Mouse (Mus musculus) embryo, embryonic 10 days (tissue): ENCODE data around the gene Mpp5.
A peak's percentile ranks its signal among the peaks of the same experiment; 100 is the strongest.

Experiments used
- DNase-seq: peaks from one replicate; pipeline ENCODE4 v3.0.0-alpha.2; 2015; ENCODE audit warnings: low spot score

The Mpp5 gene

DNA sequence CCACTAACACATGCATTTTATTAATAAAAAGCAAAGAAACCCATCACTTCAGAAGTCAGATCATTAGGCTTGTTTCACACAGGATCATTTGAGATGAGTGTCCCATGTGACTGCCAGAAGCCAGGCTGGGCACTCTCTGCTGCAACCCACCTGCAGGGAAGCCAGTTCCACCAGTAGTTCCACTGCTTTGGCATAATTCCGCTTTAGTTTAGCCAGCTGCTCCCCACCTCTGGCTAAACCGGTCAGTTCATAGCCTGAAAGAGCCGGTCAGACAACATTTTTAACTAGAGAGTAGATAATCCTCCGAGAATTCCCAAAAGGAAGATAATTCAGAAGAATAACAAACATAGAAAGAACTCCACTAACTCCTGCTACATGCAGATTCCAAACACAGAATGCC lies 99.5 kb downstream of the Mpp5 start:
- DNase-seq, result no peak

DNA sequence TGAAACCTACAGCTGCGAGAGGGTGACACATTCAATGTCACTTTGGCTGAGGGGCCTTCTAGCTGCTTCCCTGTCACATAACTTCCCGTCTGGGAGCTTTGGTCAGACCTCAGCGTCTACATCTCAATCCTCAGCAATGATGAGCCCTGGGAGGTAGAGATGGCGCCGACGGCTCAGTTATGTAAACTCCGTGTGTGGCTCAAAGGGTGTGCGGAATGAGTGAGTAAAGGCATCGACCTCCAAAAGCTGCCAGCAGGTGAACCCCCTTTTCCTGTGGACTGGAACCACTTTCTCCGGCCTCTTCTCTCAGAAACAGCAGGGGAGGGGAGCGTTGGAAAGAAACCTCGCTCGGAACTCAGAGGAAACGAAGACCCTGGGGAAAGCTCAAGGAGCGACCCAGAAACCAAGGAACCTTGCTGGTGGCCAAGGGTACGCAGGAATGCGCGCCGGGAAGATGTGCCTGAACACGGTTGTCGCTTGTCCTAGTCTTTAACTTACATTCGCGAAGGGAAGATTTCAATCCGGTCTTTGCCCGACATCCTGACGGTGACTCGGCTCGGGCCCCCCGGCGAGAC lies 112.3 kb downstream of the Mpp5 start:
- peak; percentile 37 for DNase-seq

DNA sequence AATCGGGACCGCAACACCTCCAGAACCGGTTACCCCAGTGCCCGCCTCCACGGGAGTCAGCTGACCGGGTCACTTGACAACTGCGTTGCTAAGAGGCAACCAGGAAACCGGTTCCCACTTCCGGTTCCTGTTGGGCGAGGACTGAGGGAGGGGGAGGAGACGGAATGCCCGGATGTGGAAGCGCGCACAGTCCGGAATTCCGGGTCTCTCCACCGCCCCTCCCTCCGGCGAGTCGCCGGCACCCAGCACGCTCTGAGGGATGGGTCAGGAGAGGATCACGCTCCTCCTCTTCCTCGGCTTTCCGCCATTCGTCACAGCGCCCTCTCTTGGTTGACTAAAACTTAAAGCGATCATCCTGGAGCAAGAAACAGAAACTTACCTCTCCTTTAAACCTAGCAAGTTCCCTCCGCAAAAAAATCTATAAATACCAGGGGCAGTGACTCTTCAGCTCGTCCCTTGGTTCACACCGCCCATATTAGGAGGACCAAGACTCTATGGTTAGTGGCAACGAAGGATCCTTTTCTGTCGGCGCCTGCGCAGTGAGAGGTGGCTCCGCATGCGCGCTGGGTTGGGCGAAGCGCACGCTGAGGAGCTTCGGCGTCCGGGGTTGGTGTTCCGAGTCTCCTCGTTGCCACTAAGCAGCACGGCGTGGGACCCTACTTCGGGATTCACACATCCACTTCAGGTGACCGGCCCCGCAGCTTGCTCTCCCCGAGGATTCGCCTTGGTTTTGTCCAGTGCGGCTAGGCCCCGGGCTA lies 113.0 kb downstream of the Mpp5 start, which contains the start of the genes Atp6v1d and Eif2s1:
Gene Atp6v1d, minus strand, starts transcription at position 143 of the 758 bp plus-strand sequence.
Gene Eif2s1, plus strand, starts transcription at position 324 of the 758 bp plus-strand sequence.
- DNase-seq, result peak; percentile 98

DNA sequence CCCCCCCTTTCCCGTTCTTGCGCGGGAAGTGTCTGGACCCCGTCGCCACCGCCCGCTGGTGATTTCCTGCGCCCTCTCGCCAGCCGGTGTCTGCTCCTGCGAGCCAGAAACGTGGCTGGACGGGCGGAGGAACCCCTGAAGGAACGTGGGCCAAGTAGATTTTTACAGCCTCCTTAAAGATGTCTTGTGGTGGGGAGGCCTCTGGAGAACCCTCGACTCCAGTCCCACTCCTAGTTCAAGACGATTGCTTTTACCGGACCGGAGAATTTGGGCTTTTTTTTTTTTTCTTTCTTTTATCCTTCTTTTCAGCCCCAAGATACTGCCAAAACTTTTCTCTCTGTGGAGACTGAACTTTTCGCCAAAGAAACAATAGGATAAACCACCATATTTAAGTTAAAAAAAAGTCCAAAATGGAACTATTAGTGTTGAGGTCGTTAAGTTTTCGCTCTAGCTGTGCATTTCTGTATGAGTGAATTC lies 113.6 kb downstream of the Mpp5 start:
- DNase-seq, result no peak

DNA sequence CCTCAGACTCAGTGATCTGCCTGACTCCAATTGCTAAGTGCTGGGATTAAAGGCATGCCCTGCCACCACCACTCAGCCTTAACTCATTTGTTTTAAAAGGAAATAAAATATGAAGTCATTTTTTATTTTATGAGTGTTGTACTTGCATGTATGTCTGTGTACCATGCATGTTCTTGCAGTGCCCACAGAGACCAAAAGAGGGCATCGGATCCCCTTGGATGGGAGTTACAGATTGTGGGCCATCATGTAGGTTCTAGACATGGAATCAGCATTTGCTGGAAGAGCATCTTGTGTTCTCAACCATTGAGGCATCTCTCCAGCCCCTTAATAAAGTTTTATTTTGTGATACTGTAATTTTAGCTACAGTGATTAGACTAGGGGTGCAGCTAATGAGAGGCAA lies 116.7 kb downstream of the Mpp5 start:
- peak; percentile 36 for DNase-seq

DNA sequence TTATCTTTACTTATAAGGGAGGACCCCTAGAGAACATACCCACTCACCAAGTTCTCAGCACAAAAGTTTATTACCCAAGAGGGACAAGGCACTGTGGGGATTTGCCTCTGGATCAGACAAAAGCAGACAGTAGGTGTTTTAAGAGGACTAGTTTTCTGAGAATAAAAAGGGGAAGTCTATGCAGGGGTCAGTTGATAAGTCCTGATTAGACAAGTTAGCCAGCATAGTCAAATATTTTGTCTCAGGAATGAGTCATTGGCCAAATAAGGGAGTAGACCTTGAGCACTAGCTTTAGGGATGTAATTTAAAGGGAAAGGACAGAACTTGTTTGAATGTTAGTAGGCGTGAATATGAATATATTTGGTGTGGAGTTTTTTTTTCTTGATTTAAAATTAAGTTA lies 119.4 kb downstream of the Mpp5 start:
- DNase-seq, result no peak

DNA sequence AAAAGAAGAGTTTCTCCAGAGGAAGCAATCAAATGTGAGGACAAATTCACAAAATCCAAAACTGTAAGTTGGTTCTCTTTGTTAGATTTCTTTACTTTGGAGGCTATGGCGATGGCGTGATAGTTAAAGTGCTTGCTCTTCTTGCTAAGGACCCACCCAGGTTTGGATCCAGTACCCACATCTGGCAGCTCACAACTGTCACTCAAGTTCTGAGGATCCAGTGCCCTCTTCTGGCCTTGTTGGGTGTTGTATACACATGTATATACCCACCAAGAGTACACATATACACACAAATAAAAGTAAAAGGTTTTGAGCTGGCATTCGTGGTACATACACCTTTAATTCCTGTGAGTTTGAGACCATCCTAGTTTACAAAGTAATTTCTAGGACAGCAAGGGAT lies 125.9 kb downstream of the Mpp5 start:
- no peak for DNase-seq

DNA sequence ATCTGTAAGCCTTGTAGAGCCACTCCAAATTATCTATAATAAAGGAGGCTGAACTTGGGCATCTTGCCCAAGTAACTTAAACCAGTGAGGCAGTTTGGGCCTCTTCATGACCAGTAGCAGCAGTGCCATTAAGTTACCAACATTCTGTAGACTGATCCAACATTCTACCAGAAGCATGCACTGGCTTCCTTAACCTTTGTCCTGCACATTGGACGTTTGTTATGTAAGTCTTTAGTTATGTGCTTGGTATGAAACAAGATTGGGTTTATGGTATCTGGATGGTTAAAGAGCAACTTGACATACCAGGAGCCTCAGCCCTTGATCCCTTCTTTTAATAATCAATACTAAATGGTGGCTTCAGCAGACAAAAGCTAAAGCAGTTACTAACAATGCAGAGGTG lies 141.4 kb downstream of the Mpp5 start:
- DNase-seq, result no peak
